Mouse (Mus musculus): ENCODE measurements around the gene Gm8300.
"Not testable (repeated sequence)": the region's sequence is repeated elsewhere in the genome, so short reads cannot be mapped to it uniquely, and the experiment has no call there.

The Gm8300 gene

GRCm38 (mm10) chr12:87514016-87514415 lies at the start of gene Gm8300:
Gm8300 (plus strand) TSS chr12:87514316.
- not testable (repeated sequence) for DNase-seq (ENCODE audit: low spot score)

DNA sequence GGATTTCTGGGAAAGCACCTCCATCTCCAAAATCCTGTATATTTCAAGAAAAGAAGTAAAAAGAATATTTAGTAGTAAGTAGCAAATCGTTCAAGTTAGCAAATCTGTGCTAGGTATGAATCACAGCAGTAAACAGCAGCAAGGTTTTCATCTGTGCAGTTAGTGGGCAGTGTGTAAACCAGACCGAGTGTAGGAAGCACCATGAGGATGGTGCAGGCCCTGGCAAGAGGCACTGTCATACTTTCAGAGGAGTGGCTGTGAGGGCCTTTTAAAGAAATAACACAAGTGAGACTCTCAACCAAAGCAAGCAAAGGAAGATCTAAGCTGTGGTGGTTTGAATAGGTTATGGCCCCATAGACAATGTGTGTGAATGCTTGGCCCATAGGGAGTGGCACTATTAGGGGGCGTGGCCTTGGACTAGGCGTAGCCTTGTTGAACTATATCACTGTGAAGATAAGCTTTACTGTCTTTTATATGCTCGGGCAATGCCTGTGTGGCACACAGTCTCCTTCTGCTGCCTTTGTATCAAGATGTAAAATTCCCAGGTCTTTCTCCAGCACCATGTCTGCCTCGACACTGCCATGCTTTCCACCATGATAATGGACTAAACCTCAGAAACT lies 49.3 kb upstream of the Gm8300 start:
- no peak for DNase-seq (ENCODE audit: low spot score)

- no peak for DNase-seq (ENCODE audit: low spot score)
These were observed 43.6 kb upstream of the Gm8300 start for GRCm38 (mm10) chr12:87470263-87471136.

DNA sequence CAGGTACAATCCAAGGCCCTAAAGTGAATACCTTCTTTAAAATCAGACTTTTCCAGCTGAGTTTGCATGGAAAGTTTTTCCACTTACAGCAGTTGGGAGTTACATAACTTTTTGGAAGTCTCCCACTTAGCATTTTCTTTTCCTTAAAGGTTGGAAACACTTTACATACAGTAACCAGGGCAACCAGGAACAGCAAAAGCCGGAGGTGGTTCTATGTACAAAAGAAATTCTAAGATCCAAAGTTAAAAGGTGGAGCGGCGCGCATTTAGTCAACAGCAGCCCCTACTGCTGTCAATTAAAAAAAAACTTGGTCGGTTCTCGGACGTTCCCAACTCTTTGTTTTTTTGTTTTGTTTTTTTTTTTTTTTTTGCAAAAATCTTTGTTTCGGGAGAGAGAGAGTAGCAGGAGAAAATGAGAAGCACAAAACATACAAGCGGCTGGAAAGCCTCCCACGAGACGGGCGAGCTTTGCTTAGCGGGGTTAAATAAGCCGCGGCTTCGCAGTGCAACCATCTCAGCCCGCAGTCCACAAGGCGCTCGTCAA lies 42.6 kb upstream of the Gm8300 start:
- DNase-seq (ENCODE audit: low spot score): no peak

GRCm38 (mm10) chr12:87471964-87472786 lies 41.9 kb upstream of the Gm8300 start, which contains the start of gene Snw1:
Snw1 (minus strand) TSS chr12:87472274.
- DNase-seq (ENCODE audit: low spot score): peak; percentile 93

- DNase-seq (ENCODE audit: low spot score): no peak
These were observed 39.4 kb upstream of the Gm8300 start for GRCm38 (mm10) chr12:87474756-87475155.

- DNase-seq (ENCODE audit: low spot score): not testable (repeated sequence)
These were observed 31.6 kb upstream of the Gm8300 start for GRCm38 (mm10) chr12:87482482-87482881.

DNA sequence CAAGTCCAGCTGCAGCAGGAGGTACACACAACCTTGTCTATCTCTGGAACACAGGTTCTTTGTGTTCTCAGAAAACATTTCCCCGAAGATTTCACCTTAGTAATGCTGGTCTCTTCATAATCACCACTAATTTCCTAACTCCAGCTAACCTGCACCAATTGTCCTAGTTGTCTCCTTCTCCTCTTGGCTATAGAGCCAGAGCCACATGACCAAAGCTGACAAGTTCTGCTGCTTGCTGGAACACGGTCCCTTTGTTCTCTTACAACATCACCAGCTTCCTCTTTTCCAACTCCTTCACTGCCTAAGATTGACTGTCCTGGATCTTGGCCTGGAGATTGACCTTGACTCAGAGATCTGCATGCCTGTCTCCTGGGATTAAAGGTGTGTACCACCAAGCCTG lies 25.4 kb upstream of the Gm8300 start:
- not testable (repeated sequence) for DNase-seq (ENCODE audit: low spot score)

- not testable (repeated sequence) for DNase-seq (ENCODE audit: low spot score)
These were observed 19.7 kb upstream of the Gm8300 start, which contains the start of gene Gm5788 for GRCm38 (mm10) chr12:87494421-87494820. Gm5788 (plus strand) TSS chr12:87494721.

DNA sequence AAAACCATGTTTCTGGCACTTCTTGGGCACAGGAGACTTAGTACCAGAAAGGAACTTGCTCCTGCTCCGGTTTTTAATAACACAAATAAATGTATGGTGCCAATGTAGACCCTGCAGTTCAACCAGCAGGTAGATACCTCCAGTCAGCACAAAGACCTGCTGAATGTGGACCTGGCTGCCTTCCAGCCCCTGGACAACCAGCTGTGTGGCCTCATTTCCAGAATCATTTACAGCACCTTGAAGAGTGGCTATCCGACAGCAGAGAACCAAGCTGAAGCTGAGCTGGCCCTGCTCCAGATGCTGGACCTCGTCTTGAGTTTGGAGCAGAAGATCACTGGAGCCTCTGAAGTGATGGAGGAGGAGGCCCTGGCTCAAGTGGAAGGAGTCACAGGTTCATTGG lies 5.5 kb downstream of the Gm8300 start:
- not testable (repeated sequence) for DNase-seq (ENCODE audit: low spot score)

GRCm38 (mm10) chr12:87543927-87544326 lies 29.8 kb downstream of the Gm8300 start:
- no peak for DNase-seq (ENCODE audit: low spot score)

- not testable (repeated sequence) for DNase-seq (ENCODE audit: low spot score)
These were observed 36.5 kb downstream of the Gm8300 start for GRCm38 (mm10) chr12:87550628-87551027.
